Mouse (Mus musculus) layer of hippocampus, adult 9-10 months (tissue): ENCODE measurements around the gene Mrpl38.
A peak's percentile ranks its signal among the peaks of the same experiment; 100 is the strongest.
"Not testable (repeated sequence)": the region's sequence is repeated elsewhere in the genome, so short reads cannot be mapped to it uniquely, and the experiment has no call there.

Source experiments
- DNase-seq: peaks from one replicate; pipeline ENCODE4 v3.0.0; 2022; ENCODE audit warnings: low spot score

Gene Mrpl38

DNA sequence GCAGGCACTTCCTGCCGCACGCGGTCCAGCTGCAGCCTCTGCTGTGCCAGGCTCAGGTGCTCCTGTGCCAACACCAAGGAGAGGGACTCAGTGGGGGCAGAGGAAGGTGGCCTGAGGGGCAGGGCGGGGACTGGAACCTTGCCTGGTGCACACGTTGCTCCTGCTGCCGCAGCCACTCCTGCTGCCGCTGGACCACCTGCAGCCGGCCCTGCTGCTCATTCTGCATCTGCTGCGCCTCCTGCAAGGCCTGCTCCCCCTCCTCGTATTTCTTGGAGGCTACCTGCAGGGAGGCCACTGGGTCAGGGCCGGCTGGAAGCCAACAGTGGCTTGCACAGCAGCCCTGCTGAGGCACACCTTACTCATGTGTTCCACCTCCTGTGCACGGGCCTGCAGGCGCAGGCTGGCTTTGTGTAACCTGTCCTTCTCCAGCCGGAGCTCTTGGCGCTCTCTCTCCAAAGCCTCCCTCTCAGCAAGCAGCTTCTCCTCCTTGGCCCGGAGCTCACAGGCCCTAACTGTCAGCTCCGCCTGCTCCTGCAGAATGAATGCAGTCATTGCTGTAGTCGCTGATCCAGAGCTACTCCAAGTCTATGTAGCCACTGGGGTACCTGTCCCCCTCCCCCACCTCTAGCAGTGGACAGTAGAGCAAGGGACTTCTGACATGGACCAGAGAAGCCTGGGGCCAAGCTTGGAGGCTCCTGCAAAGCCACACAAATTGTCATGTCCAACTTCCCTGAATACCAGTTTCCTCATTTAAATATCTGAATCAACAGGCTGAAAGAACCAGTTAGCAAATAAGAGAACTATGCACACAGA is 7.0 kb upstream of the Mrpl38 start:
- DNase-seq, result no peak

DNA sequence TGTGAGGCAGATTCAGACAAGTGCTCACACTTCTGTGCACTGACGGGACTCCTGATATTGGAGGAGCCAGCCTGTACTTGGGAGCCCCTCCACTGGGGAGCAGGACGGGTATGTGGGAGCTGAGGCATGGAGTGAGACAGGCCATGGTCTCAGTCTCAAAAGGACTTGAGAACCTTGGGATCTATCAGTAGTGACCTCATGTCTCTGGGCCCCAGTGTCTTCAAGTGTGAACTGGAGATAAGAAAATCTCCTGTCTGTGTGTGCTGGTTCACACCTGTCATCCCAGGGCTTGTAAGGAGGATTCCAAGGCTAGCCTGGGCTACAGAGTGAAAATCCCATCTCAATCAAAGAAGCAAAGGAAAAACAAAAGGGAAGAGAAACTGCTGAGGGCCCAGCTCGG is 4.8 kb upstream of the Mrpl38 start:
- no peak for DNase-seq

GRCm38 (mm10) chr11:116142211-116142991 is 3.7 kb upstream of the Mrpl38 start:
- no peak for DNase-seq

DNA sequence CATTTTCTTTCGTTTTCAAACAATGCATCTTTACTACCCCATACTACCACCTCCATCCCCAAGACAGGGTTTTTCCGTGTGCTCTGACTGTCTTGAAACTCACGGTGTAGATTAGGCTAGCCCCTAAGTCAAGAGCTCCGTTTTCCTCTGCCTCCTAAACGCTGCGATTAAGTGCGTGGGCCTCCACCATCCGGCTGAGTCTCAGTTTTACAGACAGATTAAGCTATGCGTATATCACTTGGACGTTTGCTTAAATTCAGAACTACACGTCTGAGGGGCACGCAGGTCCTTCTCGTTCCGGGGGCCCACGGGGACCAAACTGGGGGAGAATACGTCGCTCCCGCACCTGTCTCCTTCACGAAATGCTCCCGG is 586 bp downstream of the Mrpl38 start:
- DNase-seq, result no peak

DNA sequence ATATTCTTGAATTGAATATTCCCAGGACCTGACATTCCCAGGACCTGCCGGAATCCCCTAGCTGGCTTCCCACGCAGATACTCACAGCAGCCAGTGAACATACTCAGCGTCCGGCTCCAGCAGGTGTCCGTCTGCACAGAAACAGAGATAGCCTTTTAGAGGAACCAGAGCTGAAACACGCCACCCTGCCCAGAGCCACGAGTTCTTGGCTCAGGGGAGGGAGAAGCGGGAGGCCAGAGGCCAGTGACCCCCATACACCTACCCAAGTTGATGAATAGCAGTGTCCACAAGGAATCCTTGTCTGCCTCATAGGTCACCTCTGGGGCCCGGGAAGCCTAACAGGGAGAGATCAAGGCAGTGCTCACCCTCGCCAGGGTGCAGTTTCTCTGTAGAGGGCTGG is 4.5 kb downstream of the Mrpl38 start:
- DNase-seq, result no peak

DNA sequence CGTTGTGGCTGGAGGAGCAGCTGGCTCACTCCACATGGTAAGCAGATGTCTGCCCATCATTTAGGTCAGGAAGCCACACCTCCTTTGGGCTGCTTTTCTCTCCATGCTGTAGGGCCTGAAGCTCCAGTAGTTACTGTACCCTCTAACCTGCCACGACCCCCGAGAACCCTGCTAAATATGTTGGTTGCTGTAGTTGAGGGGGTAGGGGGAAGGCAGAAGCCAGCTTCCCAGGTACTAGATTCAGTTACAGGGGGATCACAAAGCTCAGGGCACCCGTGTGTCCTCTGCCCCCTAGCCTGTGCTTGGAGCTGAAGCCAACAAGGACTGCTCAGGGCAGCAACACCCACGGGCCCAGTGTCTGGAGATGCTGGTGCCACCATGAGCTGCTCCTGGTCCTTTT is 5.2 kb downstream of the Mrpl38 start:
- DNase-seq, result no peak

DNA sequence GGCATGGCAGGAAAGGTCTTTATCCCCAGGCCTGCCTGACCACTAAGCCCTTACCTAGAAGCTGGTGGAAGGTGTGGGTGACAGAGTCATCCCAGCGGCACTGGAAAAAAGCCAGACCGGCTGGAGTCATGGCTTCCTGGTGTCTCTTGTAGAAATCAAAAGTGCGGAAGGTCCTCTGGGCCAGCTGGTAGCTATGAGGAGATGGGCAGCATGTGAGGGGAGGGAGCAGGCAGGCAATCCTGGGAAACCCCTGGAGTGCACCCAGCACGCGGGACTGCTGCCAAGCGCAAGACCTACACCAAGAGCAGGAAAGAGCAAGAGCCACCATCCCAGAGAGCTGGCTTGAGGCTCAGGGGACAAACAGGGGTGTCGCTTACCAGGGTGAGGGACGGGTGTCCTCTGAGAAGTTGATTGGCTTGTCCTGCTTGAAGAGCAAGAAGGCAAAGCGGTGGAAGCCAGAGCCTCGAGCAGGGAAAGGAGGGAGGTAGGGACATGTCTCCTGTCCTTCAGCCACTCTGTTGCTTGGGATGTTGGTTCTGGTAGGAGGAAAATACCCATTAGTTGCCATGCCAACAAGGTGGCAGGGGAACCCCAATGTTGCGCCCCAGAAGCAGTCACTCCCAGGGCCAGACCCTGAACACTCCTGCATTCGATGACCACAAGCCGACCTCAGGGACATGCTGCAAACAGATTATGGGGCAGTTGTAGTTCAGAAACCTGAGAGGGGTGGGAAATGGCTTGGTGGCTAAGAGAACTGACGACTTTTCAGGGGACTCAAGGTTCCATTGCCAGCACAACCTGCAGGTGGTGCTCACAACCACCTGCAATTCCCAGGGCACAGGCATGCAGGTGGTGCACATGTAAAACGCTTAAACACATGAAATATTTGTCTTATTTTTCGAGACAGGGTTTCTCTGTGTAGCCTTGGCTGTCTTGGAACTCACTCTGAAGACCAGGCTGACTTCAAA is 6.0 kb downstream of the Mrpl38 start:
- no peak for DNase-seq

- no peak for DNase-seq
These were observed 7.1 kb downstream of the Mrpl38 start for GRCm38 (mm10) chr11:116131349-116132170.

- peak; percentile 76 for DNase-seq
These were observed 8.0 kb downstream of the Mrpl38 start, which contains the start of gene Trim65 for GRCm38 (mm10) chr11:116130488-116131205. TSS of gene Trim65 (minus strand) at chr11:116131128.

DNA sequence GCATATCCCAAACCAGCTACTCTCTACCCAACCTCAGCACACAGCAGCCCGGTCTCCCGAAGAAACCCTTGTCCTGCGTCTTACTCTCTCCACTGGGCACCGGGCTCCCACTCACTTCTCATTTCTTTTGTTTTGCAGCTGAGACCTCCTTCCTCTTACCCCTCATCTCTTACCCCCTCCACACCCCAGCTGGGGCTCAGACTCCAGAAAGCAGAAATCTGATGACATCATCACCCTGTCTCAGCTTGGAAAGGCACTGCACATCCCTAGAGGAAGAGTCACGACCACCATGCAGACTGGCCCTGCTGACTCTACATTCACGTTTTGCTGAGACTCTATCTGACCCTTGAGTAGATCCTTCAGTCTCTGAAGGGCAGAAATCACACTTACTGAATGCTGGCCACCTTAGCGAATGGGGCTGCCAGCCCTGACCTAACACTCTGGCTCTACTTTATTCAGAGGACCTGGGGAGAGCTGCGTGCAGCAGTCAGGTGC is 8.6 kb downstream of the Mrpl38 start:
- no peak for DNase-seq

DNA sequence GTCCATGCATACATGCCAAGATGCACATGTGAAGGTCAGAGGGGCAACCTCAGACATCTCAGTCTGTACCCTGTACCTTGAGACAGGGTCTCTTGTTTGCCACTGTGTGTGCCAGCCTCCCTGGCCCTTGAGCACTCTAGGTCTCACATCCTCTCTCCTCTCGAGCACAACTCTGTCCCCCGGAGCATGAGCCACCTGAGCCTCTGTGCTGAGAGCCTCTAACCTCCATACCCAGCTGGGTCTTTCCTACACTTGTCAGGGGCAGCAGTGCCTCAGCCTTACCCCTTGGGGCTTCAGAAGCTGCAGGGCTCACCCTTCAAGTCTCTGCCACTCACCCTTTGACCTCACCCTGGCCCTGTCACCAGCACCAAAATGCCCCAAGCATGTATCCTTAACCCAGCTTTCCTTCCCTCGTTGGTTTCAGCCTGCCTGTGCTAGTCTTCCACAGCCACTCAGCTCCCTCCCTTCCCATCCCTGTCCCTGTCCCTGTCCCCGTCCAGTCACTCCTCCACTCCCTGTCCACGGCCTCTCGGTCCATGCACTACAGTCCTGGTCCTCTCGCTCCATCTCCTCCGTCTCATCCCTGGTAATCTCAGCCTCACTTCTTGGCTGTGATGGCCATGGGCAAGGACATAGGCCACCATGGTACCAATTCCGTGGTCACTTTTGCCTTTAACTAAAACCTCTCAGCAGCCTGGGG is 9.4 kb downstream of the Mrpl38 start:
- no peak for DNase-seq

- no peak for DNase-seq
These were observed 10.7 kb downstream of the Mrpl38 start for GRCm38 (mm10) chr11:116127986-116128385.

- DNase-seq, result no peak
These were observed 11.3 kb downstream of the Mrpl38 start, which contains the start of gene Trim47 for GRCm38 (mm10) chr11:116127156-116127980. TSS of gene Trim47 (minus strand) at chr11:116127210.

DNA sequence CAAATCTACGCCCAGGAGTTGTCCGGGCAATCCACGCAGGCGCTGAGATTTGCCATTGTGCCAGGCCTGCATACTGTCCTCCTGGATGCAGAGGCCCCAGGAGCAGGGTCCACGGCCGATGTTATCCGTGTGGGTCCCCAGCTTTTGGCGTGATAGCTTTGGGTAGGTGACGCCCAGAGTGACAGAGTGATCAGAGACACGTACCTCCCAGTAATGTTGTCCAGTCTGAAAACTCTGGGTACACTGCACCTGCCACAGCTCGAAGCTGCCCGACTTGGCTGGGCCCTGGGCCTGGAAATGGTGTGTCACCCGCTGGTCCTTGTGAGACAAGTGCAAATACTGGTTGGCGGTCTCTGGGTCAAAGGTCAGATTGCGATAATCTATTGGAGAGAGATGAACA is 12.4 kb downstream of the Mrpl38 start:
- no peak for DNase-seq

- not testable (repeated sequence) for DNase-seq
These were observed 16.9 kb downstream of the Mrpl38 start for GRCm38 (mm10) chr11:116121731-116122245.

DNA sequence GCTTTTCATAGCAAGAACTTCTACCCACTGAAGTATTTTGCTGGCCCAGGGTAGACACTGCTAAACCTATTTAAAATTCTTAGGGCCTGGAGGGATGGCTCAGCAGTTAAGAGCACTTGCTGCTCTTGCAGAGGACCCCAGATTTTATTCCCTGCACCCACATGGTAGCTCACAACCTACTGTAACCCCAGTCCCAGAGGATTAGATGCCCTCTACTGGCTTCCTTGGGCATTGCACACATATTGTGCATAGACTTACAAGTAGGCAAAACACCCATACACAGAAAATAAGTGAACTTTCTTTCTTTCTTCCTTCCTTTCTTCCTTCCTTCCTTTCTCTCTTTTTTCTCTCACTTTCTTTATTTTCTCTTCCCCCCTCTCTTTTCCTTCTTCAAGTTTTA is 20.8 kb downstream of the Mrpl38 start:
- no peak for DNase-seq

- no peak for DNase-seq
These were observed 21.4 kb downstream of the Mrpl38 start for GRCm38 (mm10) chr11:116117241-116117640.

- DNase-seq, result no peak
These were observed 27.0 kb downstream of the Mrpl38 start for GRCm38 (mm10) chr11:116111611-116112203.
